Mouse (Mus musculus): Measurements from ENCODE around the gene 1700013F07Rik. TPM values are rescaled to one million over a fixed set of nuclear protein-coding genes. Genes with fewer than 3 reads are reported as not detected.
A peak's percentile ranks its signal among the peaks of the same experiment; 100 is the strongest.

1700013F07Rik gene
- polyA plus RNA-seq, 1 experiment from 2014 or later, result not detected

GRCm38 (mm10) chr3:108570813-108571212 is 36.9 kb downstream of the 1700013F07Rik start:
- ATAC-seq (ENCODE audit: insufficient number of reproducible peaks, insufficient read depth, low FRiP score, low read depth), result 0 out of 2 replicates have a peak, but pooled peaks have one; percentile 1
- Histone ChIP-seq H3K9ac (ENCODE audit: low read length) (no peak overlapping the region), H3K36me3 (ENCODE audit: control insufficient read depth, insufficient read depth, low read length) (no peaks in the 10 kb centered on the region), H3K4me2 (ENCODE audit: low read length) (peak overlapping the region; percentile 76), H3K4me1 (ENCODE audit: control insufficient read depth in 2 of 2, insufficient read depth in 2 of 2, low read length in 2 of 2) (peaks cover 4 to 6% of the 10 kb centered on the region in 2 experiments; a peak in 3 of 4 replicates), H3K4me3 (ENCODE audit: control insufficient read depth in 1 of 2, insufficient read depth in 1 of 2, low read depth in 1 of 2, low read length in 2 of 2) (peak overlapping the region in 1 of 2 experiments; percentile 77; a peak in 2 of 4 replicates), H3K27ac (replicated peaks in 1 of 2; ENCODE audit: control insufficient read depth in 1 of 2, insufficient read depth in 1 of 2, low read depth in 2 of 2, low read length in 2 of 2) (no peak overlapping the region), H3K27me3 (ENCODE audit: control insufficient read depth, insufficient read depth, low read length) (no peaks in the 10 kb centered on the region), H3K9me3 (ENCODE audit: control insufficient read depth, low read length) (no peaks in the 10 kb centered on the region)
- WGBS, result 80% methylated on average over 14 of the region's 14 CpGs

GRCm38 (mm10) chr3:108571443-108572294 is 37.7 kb downstream of the 1700013F07Rik start, which contains the start of gene Taf13:
Gene Taf13 (plus strand): TSS chr3:108571698.
- Histone ChIP-seq H3K9me3 (ENCODE audit: control insufficient read depth, low read length) (no peaks in the 10 kb centered on the region), H3K36me3 (ENCODE audit: control insufficient read depth, insufficient read depth, low read length) (no peaks in the 10 kb centered on the region), H3K4me2 (ENCODE audit: low read length) (peak within 1 kb of the TSS; percentile 76), H3K27me3 (ENCODE audit: control insufficient read depth, insufficient read depth, low read length) (no peaks in the 10 kb centered on the region), H3K9ac (ENCODE audit: low read length) (peak within 1 kb of the TSS; percentile 88), H3K27ac (replicated peaks in 1 of 2; ENCODE audit: control insufficient read depth in 1 of 2, insufficient read depth in 1 of 2, low read depth in 2 of 2, low read length in 2 of 2) (peak within 1 kb of the TSS; percentile 58 to 73), H3K4me3 (ENCODE audit: control insufficient read depth in 1 of 2, insufficient read depth in 1 of 2, low read depth in 1 of 2, low read length in 2 of 2) (peak within 1 kb of the TSS; percentile 58 to 77), H3K4me1 (ENCODE audit: control insufficient read depth in 2 of 2, insufficient read depth in 2 of 2, low read length in 2 of 2) (peaks cover 4 to 6% of the 10 kb centered on the region in 2 experiments; a peak in 3 of 4 replicates)
- peak; percentile 97 for ATAC-seq (ENCODE audit: insufficient number of reproducible peaks, insufficient read depth, low FRiP score, low read depth)
- 2% methylated on average over 42 of the region's 42 CpGs for WGBS

GRCm38 (mm10) chr3:108572309-108573010 is 38.5 kb downstream of the 1700013F07Rik start:
- 43% methylated on average over 18 of the region's 18 CpGs for WGBS
- Histone ChIP-seq H3K9me3 (ENCODE audit: control insufficient read depth, low read length) (no peaks in the 10 kb centered on the region), H3K36me3 (ENCODE audit: control insufficient read depth, insufficient read depth, low read length) (no peaks in the 10 kb centered on the region), H3K4me2 (ENCODE audit: low read length) (peak overlapping the region; percentile 76), H3K4me3 (ENCODE audit: control insufficient read depth in 1 of 2, insufficient read depth in 1 of 2, low read depth in 1 of 2, low read length in 2 of 2) (peak overlapping the region; percentile 58 to 77), H3K27ac (replicated peaks in 1 of 2; ENCODE audit: control insufficient read depth in 1 of 2, insufficient read depth in 1 of 2, low read depth in 2 of 2, low read length in 2 of 2) (peak overlapping the region in 1 of 2 experiments; percentile 73; a peak in 1 of 4 replicates), H3K27me3 (ENCODE audit: control insufficient read depth, insufficient read depth, low read length) (no peaks in the 10 kb centered on the region), H3K9ac (ENCODE audit: low read length) (peak overlapping the region; percentile 88), H3K4me1 (ENCODE audit: control insufficient read depth in 2 of 2, insufficient read depth in 2 of 2, low read length in 2 of 2) (peaks cover 4 to 6% of the 10 kb centered on the region in 2 experiments; a peak in 3 of 4 replicates)
- no peak for ATAC-seq (ENCODE audit: insufficient number of reproducible peaks, insufficient read depth, low FRiP score, low read depth)

GRCm38 (mm10) chr3:108574018-108574417 is 40.1 kb downstream of the 1700013F07Rik start:
- Histone ChIP-seq H3K36me3 (ENCODE audit: control insufficient read depth, insufficient read depth, low read length) (peaks cover 9% of the 10 kb centered on the region), H3K4me1 (ENCODE audit: control insufficient read depth in 2 of 2, insufficient read depth in 2 of 2, low read length in 2 of 2) (peaks cover 4 to 6% of the 10 kb centered on the region in 2 experiments; a peak in 3 of 4 replicates), H3K9ac (ENCODE audit: low read length) (no peak overlapping the region), H3K4me3 (ENCODE audit: control insufficient read depth in 1 of 2, insufficient read depth in 1 of 2, low read depth in 1 of 2, low read length in 2 of 2) (no peak overlapping the region), H3K27me3 (ENCODE audit: control insufficient read depth, insufficient read depth, low read length) (no peaks in the 10 kb centered on the region), H3K27ac (replicated peaks in 1 of 2; ENCODE audit: control insufficient read depth in 1 of 2, insufficient read depth in 1 of 2, low read depth in 2 of 2, low read length in 2 of 2) (no peak overlapping the region), H3K9me3 (ENCODE audit: control insufficient read depth, low read length) (no peaks in the 10 kb centered on the region), H3K4me2 (ENCODE audit: low read length) (no peak overlapping the region)
- no peak for ATAC-seq (ENCODE audit: insufficient number of reproducible peaks, insufficient read depth, low FRiP score, low read depth)
- 82% methylated on average over 5 of the region's 5 CpGs for WGBS

- WGBS, result 71% methylated on average over 4 of the region's 4 CpGs
- Histone ChIP-seq H3K9ac (ENCODE audit: low read length) (no peak overlapping the region), H3K27ac (replicated peaks in 1 of 2; ENCODE audit: control insufficient read depth in 1 of 2, insufficient read depth in 1 of 2, low read depth in 2 of 2, low read length in 2 of 2) (no peak overlapping the region), H3K36me3 (ENCODE audit: control insufficient read depth, insufficient read depth, low read length) (no peaks in the 10 kb centered on the region), H3K27me3 (ENCODE audit: control insufficient read depth, insufficient read depth, low read length) (no peaks in the 10 kb centered on the region), H3K4me1 (ENCODE audit: control insufficient read depth in 2 of 2, insufficient read depth in 2 of 2, low read length in 2 of 2) (no peaks in the 10 kb centered on the region), H3K4me2 (ENCODE audit: low read length) (no peak overlapping the region), H3K4me3 (ENCODE audit: control insufficient read depth in 1 of 2, insufficient read depth in 1 of 2, low read depth in 1 of 2, low read length in 2 of 2) (no peak overlapping the region), H3K9me3 (ENCODE audit: control insufficient read depth, low read length) (no peaks in the 10 kb centered on the region)
- ATAC-seq (ENCODE audit: insufficient number of reproducible peaks, insufficient read depth, low FRiP score, low read depth), result no peak
These were observed 50.6 kb downstream of the 1700013F07Rik start for GRCm38 (mm10) chr3:108584580-108584979.

GRCm38 (mm10) chr3:108588446-108588845 is 54.5 kb downstream of the 1700013F07Rik start:
- H3K4me1 ChIP-seq (ENCODE audit: control insufficient read depth in 2 of 2, insufficient read depth in 2 of 2, low read length in 2 of 2), result no peaks in the 10 kb centered on the region
- no peak overlapping the region for H3K27ac ChIP-seq (replicated peaks in 1 of 2; ENCODE audit: control insufficient read depth in 1 of 2, insufficient read depth in 1 of 2, low read depth in 2 of 2, low read length in 2 of 2)
- 51% methylated on average over 2 of the region's 2 CpGs for WGBS
- H3K9me3 ChIP-seq (ENCODE audit: control insufficient read depth, low read length), result no peaks in the 10 kb centered on the region
- no peak overlapping the region for H3K4me2 ChIP-seq (ENCODE audit: low read length)
- H3K27me3 ChIP-seq (ENCODE audit: control insufficient read depth, insufficient read depth, low read length), result no peaks in the 10 kb centered on the region
- H3K4me3 ChIP-seq (ENCODE audit: control insufficient read depth in 1 of 2, insufficient read depth in 1 of 2, low read depth in 1 of 2, low read length in 2 of 2), result no peak overlapping the region
- ATAC-seq (ENCODE audit: insufficient number of reproducible peaks, insufficient read depth, low FRiP score, low read depth), result no peak
- no peaks in the 10 kb centered on the region for H3K36me3 ChIP-seq (ENCODE audit: control insufficient read depth, insufficient read depth, low read length)
- H3K9ac ChIP-seq (ENCODE audit: low read length), result no peak overlapping the region

- Histone ChIP-seq H3K4me3 (ENCODE audit: control insufficient read depth in 1 of 2, insufficient read depth in 1 of 2, low read depth in 1 of 2, low read length in 2 of 2) (peak within 1 kb of the TSS; percentile 88 to 92), H3K27me3 (ENCODE audit: control insufficient read depth, insufficient read depth, low read length) (no peaks in the 10 kb centered on the region), H3K36me3 (ENCODE audit: control insufficient read depth, insufficient read depth, low read length) (no peaks in the 10 kb centered on the region), H3K27ac (replicated peaks in 1 of 2; ENCODE audit: control insufficient read depth in 1 of 2, insufficient read depth in 1 of 2, low read depth in 2 of 2, low read length in 2 of 2) (peak within 1 kb of the TSS; percentile 43 to 73), H3K4me1 (ENCODE audit: control insufficient read depth in 2 of 2, insufficient read depth in 2 of 2, low read length in 2 of 2) (no peaks in the 10 kb centered on the region), H3K9ac (ENCODE audit: low read length) (peak within 1 kb of the TSS; percentile 83), H3K9me3 (ENCODE audit: control insufficient read depth, low read length) (no peaks in the 10 kb centered on the region), H3K4me2 (ENCODE audit: low read length) (peak within 1 kb of the TSS; percentile 99)
- WGBS, result 3% methylated on average over 44 of the region's 44 CpGs
- ATAC-seq (ENCODE audit: insufficient number of reproducible peaks, insufficient read depth, low FRiP score, low read depth), result peak; percentile 100
These were observed 57.0 kb downstream of the 1700013F07Rik start, which contains the start of gene Wdr47 for GRCm38 (mm10) chr3:108590786-108591529. Gene Wdr47 (plus strand): TSS chr3:108591279.

Measured in heart, embryonic 14.5 days (tissue).